Mouse (Mus musculus): ENCODE results near the gene Hist1h2be.
"Not testable (repeated sequence)": the region's sequence is repeated elsewhere in the genome, so short reads cannot be mapped to it uniquely, and the experiment has no call there.

The Hist1h2be gene

GRCm38 (mm10) chr13:23551146-23551834 is 69.6 kb downstream of the Hist1h2be start, which contains the start of gene Hist1h4f:
Gene Hist1h4f, minus strand, starts transcription at chr13:23551648.
- DNase-seq (ENCODE audit: extremely low spot score), result peak; percentile 97

GRCm38 (mm10) chr13:23550761-23551145 is 70.2 kb downstream of the Hist1h2be start:
- DNase-seq (ENCODE audit: extremely low spot score), result peak; percentile 76

GRCm38 (mm10) chr13:23546694-23547093 is 74.2 kb downstream of the Hist1h2be start:
- DNase-seq (ENCODE audit: extremely low spot score), result no peak

DNA sequence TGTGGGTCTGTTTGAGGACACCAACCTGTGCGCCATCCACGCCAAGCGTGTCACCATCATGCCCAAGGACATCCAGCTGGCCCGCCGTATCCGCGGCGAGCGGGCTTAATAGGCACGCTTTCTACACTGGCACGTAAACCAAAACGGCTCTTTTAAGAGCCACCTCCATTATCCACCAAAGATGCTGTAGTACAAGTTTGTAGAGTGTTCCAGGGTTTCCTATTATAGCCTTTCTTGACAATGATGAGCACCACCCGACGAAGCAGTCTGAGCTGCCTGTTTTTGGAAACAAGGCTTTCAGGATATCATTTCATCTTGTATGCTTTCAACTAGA is 76.2 kb downstream of the Hist1h2be start:
- DNase-seq (ENCODE audit: extremely low spot score), result not testable (repeated sequence)

DNA sequence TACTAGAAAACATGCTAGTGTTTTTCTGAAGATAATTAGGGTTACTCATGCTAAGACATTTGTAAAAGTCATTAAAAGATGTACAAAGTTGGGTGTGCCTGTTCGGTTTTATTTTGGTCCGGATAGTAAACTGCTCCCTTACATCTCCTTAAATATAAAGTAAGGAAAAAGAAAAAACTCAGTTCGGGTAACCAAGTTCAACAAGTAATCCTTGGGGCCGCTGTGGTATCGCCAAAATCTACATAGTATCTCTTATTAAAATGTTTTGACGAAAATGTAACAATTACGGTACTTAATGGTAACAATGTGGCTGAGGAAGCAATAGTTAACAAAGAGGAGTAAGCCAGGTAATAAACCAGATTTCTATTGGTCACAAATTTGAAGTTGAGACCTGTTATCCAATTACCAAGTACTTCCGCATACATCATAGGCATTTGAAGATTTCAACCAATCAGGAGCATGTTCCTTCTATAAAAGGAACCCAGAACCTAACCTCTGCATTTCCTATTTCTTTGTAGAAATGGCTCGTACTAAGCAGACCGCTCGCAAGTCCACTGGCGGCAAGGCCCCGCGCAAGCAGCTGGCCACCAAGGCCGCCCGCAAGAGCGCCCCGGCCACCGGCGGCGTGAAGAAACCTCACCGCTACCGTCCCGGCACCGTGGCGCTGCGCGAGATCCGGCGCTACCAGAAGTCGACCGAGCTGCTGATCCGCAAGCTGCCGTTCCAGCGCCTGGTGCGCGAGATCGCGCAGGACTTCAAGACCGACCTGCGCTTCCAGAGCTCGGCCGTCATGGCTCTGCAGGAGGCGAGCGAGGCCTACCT is 76.7 kb downstream of the Hist1h2be start, which contains the start of gene Hist1h3f:
Hist1h3f (plus strand) TSS at position 88 of the 822 bp plus-strand sequence.
- DNase-seq (ENCODE audit: extremely low spot score), result peak; percentile 91

DNA sequence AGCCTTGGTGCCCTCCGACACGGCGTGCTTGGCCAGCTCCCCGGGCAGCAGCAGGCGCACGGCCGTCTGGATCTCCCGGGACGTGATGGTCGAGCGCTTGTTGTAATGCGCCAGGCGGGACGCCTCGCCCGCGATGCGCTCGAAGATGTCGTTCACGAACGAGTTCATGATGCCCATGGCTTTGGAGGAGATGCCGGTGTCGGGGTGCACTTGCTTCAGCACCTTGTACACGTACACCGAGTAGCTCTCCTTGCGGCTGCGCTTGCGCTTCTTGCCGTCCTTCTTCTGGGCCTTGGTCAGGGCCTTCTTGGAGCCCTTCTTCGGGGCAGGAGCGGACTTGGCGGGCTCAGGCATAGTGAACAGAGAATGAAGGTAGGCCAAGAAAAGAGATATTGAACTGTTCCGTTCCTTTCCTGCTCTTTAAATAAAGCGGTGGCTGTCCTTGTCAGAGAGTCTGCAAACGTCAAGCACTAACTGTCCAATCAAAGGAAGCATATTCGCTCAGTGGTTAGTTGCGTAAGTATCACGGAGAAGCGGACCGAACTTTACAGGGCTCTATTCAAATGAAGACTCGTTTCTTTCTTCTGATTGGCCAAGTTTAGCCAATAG is 77.8 kb downstream of the Hist1h2be start, which contains the start of gene Hist1h2bh:
Hist1h2bh (minus strand) TSS at position 394 of the 609 bp plus-strand sequence.
- DNase-seq (ENCODE audit: extremely low spot score), result peak; percentile 91

DNA sequence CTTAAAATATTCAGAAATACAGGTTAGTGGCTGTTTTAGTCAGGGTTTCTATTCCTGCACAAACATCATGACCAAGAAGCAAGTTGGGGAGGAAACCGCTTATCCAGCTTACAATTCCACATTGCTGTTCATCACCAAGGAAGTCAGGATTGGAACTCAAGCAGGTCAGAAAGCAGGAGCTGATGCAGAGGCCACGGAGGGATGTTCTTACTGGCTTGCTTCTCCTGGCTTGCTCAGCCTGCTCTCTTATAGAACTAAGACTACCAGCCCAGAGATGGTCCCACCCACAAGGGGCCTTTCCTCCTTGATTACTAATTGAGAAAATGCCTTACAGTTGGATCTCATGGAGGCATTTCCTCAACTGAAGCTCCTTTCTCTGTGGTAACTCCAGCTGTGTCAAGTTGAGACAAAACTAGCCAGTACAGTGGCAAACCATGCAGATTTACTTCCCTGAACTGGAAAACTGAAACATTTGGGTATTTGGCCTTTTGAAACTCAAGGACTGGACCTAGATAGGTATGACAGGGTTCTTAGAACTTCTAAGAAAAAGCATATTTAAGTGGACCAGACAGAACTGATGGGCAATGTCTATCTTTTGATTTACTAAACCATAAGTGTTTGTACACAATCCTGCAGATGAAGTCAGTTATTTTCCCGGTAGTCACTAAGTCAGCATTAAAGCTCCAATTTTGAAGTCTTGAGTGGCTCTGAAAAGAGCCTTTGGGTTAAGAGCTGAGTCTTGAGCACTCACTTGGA is 78.5 kb downstream of the Hist1h2be start:
- not testable (repeated sequence) for DNase-seq (ENCODE audit: extremely low spot score)

DNA sequence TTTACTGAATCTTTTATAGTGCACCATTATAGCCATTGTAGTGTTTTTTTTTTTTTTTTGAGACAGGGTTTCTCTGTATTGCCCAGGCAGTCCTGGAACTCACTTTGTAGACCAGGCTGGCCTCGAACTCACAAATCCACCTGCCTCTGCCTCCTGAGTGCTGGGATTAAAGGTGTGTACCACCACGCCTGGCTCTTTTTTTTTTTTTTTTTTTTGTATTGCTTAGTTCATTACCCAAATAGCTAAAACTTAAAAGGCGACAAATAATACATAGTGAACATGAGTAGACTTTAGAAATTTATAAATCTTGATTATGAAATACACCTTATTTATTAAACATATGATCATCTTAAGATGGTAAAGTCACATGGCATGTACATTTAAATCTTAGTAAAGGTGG is 79.4 kb downstream of the Hist1h2be start:
- no peak for DNase-seq (ENCODE audit: extremely low spot score)

GRCm38 (mm10) chr13:23539821-23540220 is 81.1 kb downstream of the Hist1h2be start:
- not testable (repeated sequence) for DNase-seq (ENCODE audit: extremely low spot score)

- no peak for DNase-seq (ENCODE audit: extremely low spot score)
These were observed 82.7 kb downstream of the Hist1h2be start for GRCm38 (mm10) chr13:23538249-23538648.

GRCm38 (mm10) chr13:23537006-23537710 is 83.8 kb downstream of the Hist1h2be start:
- no peak for DNase-seq (ENCODE audit: extremely low spot score)

- DNase-seq (ENCODE audit: extremely low spot score), result peak; percentile 72
These were observed 84.7 kb downstream of the Hist1h2be start for GRCm38 (mm10) chr13:23536076-23536822.

DNA sequence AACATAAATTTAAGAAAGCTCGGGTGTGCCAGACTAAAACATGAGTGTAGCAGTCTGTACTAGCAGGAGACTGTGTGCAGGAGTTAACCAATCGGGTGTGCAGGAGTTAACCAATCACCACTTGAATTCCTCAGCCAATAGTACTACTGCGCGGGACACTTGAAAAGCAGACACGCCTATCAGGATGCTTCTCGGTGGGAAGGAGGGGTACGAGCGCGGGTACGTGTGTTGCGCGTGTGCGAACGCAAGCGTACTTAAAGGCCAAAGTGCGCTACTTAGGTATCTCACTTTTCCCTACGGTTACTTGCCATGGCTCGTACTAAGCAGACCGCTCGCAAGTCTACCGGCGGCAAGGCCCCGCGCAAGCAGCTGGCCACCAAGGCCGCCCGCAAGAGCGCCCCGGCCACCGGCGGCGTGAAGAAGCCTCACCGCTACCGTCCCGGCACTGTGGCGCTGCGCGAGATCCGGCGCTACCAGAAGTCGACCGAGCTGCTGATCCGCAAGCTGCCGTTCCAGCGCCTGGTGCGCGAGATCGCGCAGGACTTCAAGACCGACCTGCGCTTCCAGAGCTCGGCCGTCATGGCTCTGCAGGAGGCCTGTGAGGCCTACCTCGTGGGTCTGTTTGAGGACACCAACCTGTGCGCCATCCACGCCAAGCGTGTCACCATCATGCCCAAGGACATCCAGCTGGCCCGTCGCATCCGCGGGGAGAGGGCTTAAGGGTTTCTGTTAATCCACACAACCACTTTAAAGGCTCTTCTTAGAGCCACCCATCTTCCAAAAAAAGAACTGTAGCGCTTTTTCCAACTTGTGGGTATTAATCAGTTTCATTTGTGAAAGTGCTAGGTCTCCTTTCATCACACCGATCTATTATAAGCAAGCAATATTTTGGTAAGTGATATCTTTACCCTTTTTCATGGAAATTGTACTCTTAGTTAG is 85.5 kb downstream of the Hist1h2be start, which contains the start of gene Hist1h3g:
Hist1h3g (plus strand) TSS at position 286 of the 939 bp plus-strand sequence.
- DNase-seq (ENCODE audit: extremely low spot score), result peak; percentile 91

- DNase-seq (ENCODE audit: extremely low spot score), result no peak
These were observed 86.4 kb downstream of the Hist1h2be start for GRCm38 (mm10) chr13:23534368-23535131.
